In the genomic region with DNA sequence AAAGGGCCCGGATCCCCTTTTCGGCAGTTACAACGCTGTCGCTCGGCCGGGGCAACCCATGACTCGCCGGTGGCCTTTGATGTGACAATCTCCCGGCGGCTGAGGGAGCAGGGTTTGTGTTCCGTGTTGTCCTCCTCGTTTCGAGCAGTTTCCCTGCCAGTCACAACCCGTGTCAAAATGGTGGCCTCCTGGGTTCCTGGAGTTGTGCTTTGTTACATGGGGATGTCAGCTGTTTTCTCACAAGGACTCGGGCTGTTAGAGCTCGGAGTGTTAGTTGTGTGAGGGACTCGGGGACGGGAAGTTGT, we compare ENCODE assay signal across 8 mouse cellular contexts. TPM values are rescaled to one million over a fixed set of nuclear protein-coding genes. Genes with fewer than 3 reads are reported as not detected.
DNase-seq lines count a peak whose midpoint lies in the region; ATAC-seq and TF ChIP-seq lines count a peak whose summit lies in the region.

No protein-coding gene starts in this region.

- peak overlapping the region; percentile 81 for H3K4me2 ChIP-seq in hindbrain, embryonic 15.5 days
- H3K4me2 ChIP-seq in midbrain, postnatal 0 days (ENCODE audit: low read depth, low read length, poor library complexity, severe bottlenecking), result peak overlapping the region; percentile 72

- H3K4me3 ChIP-seq in kidney, adult 2 months (ENCODE audit: insufficient read depth, low read depth, low read length), result peak overlapping the region; percentile 70
- H3K4me3 ChIP-seq in hindbrain, embryonic 15.5 days, result peak overlapping the region; percentile 98
- H3K4me3 ChIP-seq in midbrain, postnatal 0 days (ENCODE audit: low read depth, low read length), result peak overlapping the region; percentile 81

- H3K4me1 ChIP-seq in kidney, adult 2 months (ENCODE audit: control insufficient read depth, insufficient read depth, low read length), result peaks cover 12% of the 10 kb centered on the region; the same call in 1 of the 2 replicates
- peaks cover 32% of the 10 kb centered on the region for H3K4me1 ChIP-seq in hindbrain, embryonic 15.5 days (replicated peaks)
- peaks cover 6% of the 10 kb centered on the region; the same call in 1 of the 2 replicates for H3K4me1 ChIP-seq in midbrain, postnatal 0 days (ENCODE audit: insufficient read depth, low read length)

- DNase-seq in kidney, adult 2 months, result no peak
- DNase-seq in kidney, adult 18-20 months, result no peak
- DNase-seq in adipocyte (ENCODE audit: low spot score), result peak; percentile 36
- DNase-seq in midbrain, postnatal 0 days (ENCODE audit: low spot score), result no peak
- DNase-seq in frontal cortex, postnatal 14 days (ENCODE audit: low spot score in 2 of 2), result no peak
- no peak for DNase-seq in right cerebral cortex, adult 18-20 months
- no peak for DNase-seq in cerebellum, adult 18-20 months

- H3K9ac ChIP-seq in hindbrain, embryonic 15.5 days, result peak overlapping the region; percentile 96
- H3K9ac ChIP-seq in midbrain, postnatal 0 days (replicated peaks; ENCODE audit: low read length, poor library complexity, severe bottlenecking), result peak overlapping the region; percentile 97

- H3K9me3 ChIP-seq in hindbrain, embryonic 15.5 days, result no peaks in the 10 kb centered on the region
- no peaks in the 10 kb centered on the region for H3K9me3 ChIP-seq in midbrain, postnatal 0 days (ENCODE audit: low read length)

- no peak for TF ChIP-seq CTCF in kidney, adult 2 months (conservative IDR thresholded peaks at IDR 0.05; ENCODE audit: insufficient read depth, insufficient read length, low read depth, low read length)
- no peak for TF ChIP-seq CTCF in midbrain, postnatal 0 days (IDR thresholded peaks at IDR 0.05)

- no peak for TF ChIP-seq POLR2A in kidney, adult 2 months (IDR thresholded peaks at IDR 0.05; ENCODE audit: low read depth, low read length)

- 2% methylated on average over 18 of the region's 18 CpGs for WGBS in kidney, adult 2 months
- WGBS in hindbrain, embryonic 15.5 days, result 1% methylated on average over 18 of the region's 18 CpGs
- WGBS in midbrain, postnatal 0 days, result 1% methylated on average over 18 of the region's 18 CpGs

- no peaks in the 10 kb centered on the region for H3K27me3 ChIP-seq in kidney, adult 2 months (replicated peaks; ENCODE audit: control insufficient read depth, insufficient read depth, low read length)
- H3K27me3 ChIP-seq in hindbrain, embryonic 15.5 days, result no peaks in the 10 kb centered on the region
- no peaks in the 10 kb centered on the region for H3K27me3 ChIP-seq in midbrain, postnatal 0 days (ENCODE audit: insufficient read depth, low read length)

- peaks cover 22% of the 10 kb centered on the region for H3K36me3 ChIP-seq in kidney, adult 2 months (ENCODE audit: control insufficient read depth, insufficient read depth, low read length)
- H3K36me3 ChIP-seq in hindbrain, embryonic 15.5 days, result peaks cover 47% of the 10 kb centered on the region
- peaks cover 26% of the 10 kb centered on the region; the same call in 1 of the 2 replicates for H3K36me3 ChIP-seq in midbrain, postnatal 0 days (ENCODE audit: insufficient read depth, low read length)

- H3K27ac ChIP-seq in kidney, adult 2 months (ENCODE audit: insufficient read depth, low read depth, low read length), result peak overlapping the region; percentile 81
- H3K27ac ChIP-seq in hindbrain, embryonic 15.5 days (replicated peaks), result peak overlapping the region; percentile 99
- H3K27ac ChIP-seq in midbrain, postnatal 0 days (ENCODE audit: low read depth, low read length), result peak overlapping the region; percentile 99

- ATAC-seq in hindbrain, embryonic 15.5 days (ENCODE audit: low FRiP score, low read depth), result no peak
- no peak for ATAC-seq in midbrain, postnatal 0 days (ENCODE audit: low FRiP score)

RNA-seq across cellular contexts. Expression of gene Eif5, which starts 1.2 kb away (rescaled TPM):
- polyA plus RNA-seq in kidney, adult 2 months (2012; rRNA removed), result 90.3 and 91.1 TPM in 2 replicates
- 490 and 510 TPM in 2 replicates for polyA plus RNA-seq in hindbrain, embryonic 15.5 days (2015; fragmentation: Nextera tagmentation; extraction: Ambion mirVana)
- total RNA-seq in midbrain, postnatal 0 days (2014; rRNA removed), result 283 and 376 TPM in 2 replicates
- 552 and 640 TPM in 2 replicates for polyA plus RNA-seq in midbrain, postnatal 0 days (2015; fragmentation: Nextera tagmentation; extraction: Ambion mirVana)

RNA-seq across cellular contexts. Expression of gene Mark3, which starts 35.3 kb away (rescaled TPM):
- 33.7 and 37.4 TPM in 2 replicates for polyA plus RNA-seq in kidney, adult 2 months (2012; rRNA removed)
- 52.2 and 52.3 TPM in 2 replicates for polyA plus RNA-seq in hindbrain, embryonic 15.5 days (2015; fragmentation: Nextera tagmentation; extraction: Ambion mirVana)
- 112 and 141 TPM in 2 replicates for total RNA-seq in midbrain, postnatal 0 days (2014; rRNA removed)
- 31.8 and 41.3 TPM in 2 replicates for polyA plus RNA-seq in midbrain, postnatal 0 days (2015; fragmentation: Nextera tagmentation; extraction: Ambion mirVana)

RNA-seq across cellular contexts. Expression of gene Gm266, which starts 53.4 kb away (rescaled TPM):
- polyA plus RNA-seq in kidney, adult 2 months (2012; rRNA removed), result 2.8 and 4.3 TPM in 2 replicates
- 3.1 and 3.4 TPM in 2 replicates for polyA plus RNA-seq in hindbrain, embryonic 15.5 days (2015; fragmentation: Nextera tagmentation; extraction: Ambion mirVana)
- 9.6 and 12.6 TPM in 2 replicates for total RNA-seq in midbrain, postnatal 0 days (2014; rRNA removed)
- 8.4 and 9.7 TPM in 2 replicates for polyA plus RNA-seq in midbrain, postnatal 0 days (2015; fragmentation: Nextera tagmentation; extraction: Ambion mirVana)
